Mouse (Mus musculus) small intestine, adult 2 months (tissue): ENCODE measurements around the gene Sntg2.

ENCODE experiments used
- CTCF ChIP-seq: fragments of 200-500 bp; IDR thresholded peaks from 2 replicates; pipeline ENCODE4 v1.5.1; 2012; ENCODE audit warnings: low read depth, mild to moderate bottlenecking, control low read depth, inconsistent platforms, low read length, moderate library complexity, mixed read lengths; ENCODE audit not compliant: insufficient replicate concordance, insufficient read length; ENCODE audit errors: extremely low read depth
- POLR2A ChIP-seq: fragments of 200-500 bp; IDR thresholded peaks from 2 replicates; pipeline ENCODE4 v1.6.1; 2012; ENCODE audit warnings: low read depth, mild to moderate bottlenecking, control low read depth, inconsistent platforms, low read length, moderate library complexity

DNA sequence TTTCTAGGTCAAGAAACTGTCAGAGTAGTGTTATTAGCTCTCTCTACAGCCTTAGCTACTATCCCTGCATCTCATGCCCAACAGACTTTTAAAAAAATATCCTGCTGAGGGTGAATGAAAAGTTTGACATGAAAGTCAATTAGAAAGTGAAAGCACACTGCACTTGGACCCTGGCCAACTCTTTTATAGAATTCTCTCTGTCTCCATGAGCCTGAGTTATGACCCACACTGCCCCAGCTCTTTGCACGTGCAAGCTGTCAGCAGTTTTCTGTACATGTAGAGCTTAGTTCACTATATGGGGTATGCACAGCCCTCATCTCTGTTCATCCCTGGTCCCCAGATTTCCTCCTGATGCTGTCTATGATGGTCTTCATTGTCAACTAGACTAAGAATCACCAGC, 28.4 kb downstream of the Sntg2 start:
- TF ChIP-seq CTCF (no peak), POLR2A (no peak)
